Mouse (Mus musculus): ENCODE data around the gene Zmynd12.

The Zmynd12 gene

DNA sequence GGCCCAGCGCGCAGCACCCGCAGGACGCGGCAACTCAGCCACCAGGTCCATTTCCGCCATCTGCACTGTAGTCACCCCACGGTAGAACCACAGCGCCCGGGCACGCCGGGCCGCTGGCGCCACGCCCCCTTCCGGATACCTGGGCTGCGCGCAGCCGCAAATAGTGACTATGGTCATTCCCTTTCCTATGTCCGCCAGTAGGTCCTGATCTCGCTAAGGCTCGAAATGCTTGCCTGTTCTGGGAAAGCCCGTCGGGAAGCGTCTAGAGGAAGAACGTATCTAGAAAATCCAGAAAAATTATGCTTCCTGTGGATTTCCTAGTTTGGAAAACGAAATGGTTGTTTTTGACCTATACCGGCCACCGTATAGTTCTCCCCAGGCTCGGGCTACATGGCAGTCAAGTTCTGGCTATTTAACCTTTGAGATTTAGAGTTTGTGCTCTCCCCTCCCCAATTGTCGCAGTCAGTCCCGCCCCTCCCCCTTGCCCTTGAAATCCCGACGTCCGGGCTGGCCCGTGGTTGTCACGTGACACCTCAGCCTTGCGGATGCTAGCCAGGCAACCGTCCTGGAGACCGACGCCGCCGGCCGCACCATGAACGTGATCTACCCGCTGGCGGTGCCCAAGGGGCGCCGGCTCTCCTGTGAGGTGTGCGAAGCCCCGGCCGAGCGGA lies at the start of gene Zmynd12, which contains the start of gene Ppcs:
TSS of gene Zmynd12 (plus strand) at position 521 of the 671 bp plus-strand sequence.
TSS of gene Ppcs (minus strand) at position 127 of the 671 bp plus-strand sequence.
- peak; percentile 93 for DNase-seq (ENCODE audit: low spot score)

DNA sequence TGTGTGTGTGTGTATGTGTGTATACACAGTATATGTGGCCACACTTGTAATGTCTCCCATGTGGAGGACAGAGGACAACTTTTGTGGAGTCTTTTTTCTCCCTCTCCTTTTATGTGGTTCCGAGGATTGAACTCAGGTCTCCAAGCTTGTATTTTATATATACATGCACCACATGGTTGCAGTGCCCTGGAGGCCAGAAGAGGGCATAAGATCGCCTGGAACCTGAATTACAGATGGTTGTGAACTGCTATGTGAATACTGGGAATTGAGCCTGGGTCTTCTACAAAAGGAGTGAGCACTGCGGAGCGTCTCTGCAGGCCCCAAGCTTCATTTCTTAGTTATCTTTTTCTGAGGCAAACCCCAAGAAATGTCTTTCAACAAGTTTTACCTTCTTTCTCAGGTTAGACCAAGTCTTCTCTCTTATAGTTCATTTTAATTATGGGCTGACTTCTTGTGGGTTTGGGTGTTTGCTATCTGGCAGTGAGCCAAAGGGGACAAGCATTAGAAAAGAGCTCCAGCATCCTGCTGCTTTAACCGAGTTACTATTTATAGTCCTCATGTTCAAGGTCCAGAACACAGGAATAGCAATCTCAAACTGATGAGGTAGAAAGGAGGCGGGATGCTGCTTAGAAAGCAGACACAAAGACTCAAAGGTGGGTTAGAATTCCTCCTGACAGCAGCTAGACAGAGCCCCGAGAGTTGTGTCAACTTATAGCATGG lies 41.0 kb upstream of the Zmynd12 start:
- no peak for DNase-seq (ENCODE audit: low spot score)

GRCm38 (mm10) chr4:119389184-119389583 lies 33.4 kb upstream of the Zmynd12 start:
- no peak for DNase-seq (ENCODE audit: low spot score)

GRCm38 (mm10) chr4:119390369-119390768 lies 32.2 kb upstream of the Zmynd12 start:
- DNase-seq (ENCODE audit: low spot score) = peak; percentile 16

DNA sequence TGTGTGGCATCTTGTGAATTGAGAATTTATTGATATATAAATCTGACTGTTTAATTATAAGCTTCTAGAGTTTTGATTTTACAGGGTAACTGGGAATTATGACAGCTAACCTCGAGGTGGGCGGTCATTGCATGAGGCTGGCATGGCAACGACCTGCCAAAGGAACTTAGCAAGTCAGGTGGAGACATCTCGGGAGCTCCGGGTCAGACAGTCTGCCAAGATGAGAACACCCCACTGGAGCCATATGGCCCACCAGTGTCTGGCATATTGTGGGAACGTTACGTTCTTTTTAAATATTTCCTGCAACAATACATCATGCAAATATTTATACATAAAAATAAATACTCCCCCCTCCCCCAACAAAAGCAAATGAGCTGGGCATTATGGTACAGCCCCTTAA lies 23.9 kb upstream of the Zmynd12 start:
- no peak for DNase-seq (ENCODE audit: low spot score)

DNA sequence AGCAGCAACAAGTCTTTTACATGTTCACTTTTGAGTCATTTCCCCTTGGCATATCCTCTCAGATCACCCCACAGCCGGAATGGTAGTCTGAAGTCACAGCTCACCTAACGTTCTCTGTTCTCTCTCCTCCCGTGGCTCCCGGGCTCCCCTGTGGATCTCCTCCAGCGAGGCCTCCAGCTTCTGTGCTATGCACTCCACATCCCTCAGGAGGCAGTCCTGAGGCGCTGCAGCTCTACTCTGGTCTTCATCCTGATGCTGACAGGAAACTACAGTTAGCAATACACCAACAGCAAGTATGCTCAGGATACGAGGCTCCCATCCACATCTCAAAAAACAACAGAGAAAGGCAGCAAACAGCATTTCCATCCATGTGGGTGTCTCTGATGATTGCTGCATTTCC lies 21.7 kb upstream of the Zmynd12 start:
- no peak for DNase-seq (ENCODE audit: low spot score)

DNA sequence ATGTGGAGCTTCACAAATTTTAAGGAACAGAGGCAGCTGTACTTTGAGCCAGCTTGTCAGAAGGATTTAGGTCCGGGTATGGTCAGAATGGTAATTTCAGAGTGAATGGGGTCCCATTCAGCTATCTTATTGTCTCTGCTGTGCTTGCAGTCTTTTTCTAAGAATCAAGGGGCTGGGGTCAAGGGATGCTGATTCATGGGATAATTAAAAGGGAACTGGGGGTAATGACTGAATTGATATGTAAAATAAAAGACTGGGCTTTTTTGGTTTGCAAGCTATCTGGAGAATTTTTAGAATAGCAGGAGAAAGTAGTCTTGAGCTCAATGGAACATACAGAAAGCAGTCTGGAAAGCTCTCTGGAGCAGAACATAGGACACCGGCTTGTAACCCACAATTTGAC lies 19.2 kb upstream of the Zmynd12 start:
- no peak for DNase-seq (ENCODE audit: low spot score)

GRCm38 (mm10) chr4:119411877-119412650 lies 10.6 kb upstream of the Zmynd12 start:
- DNase-seq (ENCODE audit: low spot score) = no peak

GRCm38 (mm10) chr4:119412791-119413190 lies 9.8 kb upstream of the Zmynd12 start:
- no peak for DNase-seq (ENCODE audit: low spot score)

DNA sequence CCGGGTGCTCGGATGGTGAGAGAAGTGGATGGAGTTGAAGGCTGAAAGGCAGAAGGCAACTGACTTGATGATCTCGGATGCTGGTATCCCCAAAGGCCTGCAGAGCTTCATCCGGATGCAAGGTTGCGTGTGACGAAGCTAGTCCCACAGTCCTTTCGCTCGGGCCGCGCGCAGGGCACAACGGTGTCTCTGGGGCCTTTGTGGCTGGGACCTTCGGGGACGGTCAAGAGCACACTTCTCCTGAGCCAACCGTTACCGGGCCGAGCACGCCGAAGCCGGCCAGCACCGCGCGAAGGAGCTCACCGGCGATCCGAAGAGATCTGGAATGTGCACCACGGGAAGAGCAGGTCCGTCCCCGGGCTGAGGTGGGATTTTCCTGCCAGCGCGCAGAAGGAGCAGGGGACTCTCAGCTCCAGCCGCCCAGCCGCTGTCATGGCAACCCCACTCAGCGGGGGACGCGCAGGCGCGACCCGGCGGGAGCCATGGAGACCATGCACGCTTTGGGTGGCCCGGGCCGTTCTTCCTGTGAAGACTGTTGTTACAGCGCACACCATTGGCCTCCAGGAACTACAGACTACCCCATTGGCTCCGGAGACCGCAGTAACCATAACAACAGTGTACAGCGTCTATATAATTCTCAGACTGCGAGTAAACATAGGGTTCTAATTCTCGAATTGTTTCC lies 7.4 kb upstream of the Zmynd12 start, which contains the start of gene Ccdc30:
TSS of gene Ccdc30 (minus strand) at position 450 of the 682 bp plus-strand sequence.
- DNase-seq (ENCODE audit: low spot score) = peak; percentile 98

GRCm38 (mm10) chr4:119417270-119417669 lies 5.3 kb upstream of the Zmynd12 start:
- no peak for DNase-seq (ENCODE audit: low spot score)

GRCm38 (mm10) chr4:119417894-119418293 lies 4.7 kb upstream of the Zmynd12 start:
- DNase-seq (ENCODE audit: low spot score) = no peak

DNA sequence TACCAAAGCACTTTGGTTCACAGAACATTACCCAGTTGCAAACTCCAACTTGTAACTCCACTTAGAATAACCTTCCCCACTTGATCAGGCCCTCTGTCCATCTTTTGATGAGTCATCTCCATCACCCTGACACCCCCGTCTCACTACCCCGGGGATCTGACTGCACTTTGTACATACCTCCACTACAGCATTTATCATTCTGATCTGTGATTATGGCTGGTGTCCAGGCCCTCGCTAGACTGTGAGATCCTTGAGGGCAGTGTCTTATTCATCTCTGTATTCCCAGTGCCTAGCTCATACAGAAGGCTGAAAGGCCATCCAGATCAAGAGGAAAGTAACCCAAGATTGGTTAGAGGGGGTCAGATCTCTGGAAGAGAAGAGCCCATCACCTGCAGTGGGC lies 1.4 kb upstream of the Zmynd12 start:
- no peak for DNase-seq (ENCODE audit: low spot score)

- DNase-seq (ENCODE audit: low spot score) = no peak
Observed at GRCm38 (mm10) chr4:119421921-119422293, 707 bp upstream of the Zmynd12 start.

- DNase-seq (ENCODE audit: low spot score) = no peak
Observed at GRCm38 (mm10) chr4:119425077-119425476, 2.5 kb downstream of the Zmynd12 start.

GRCm38 (mm10) chr4:119425601-119426000 lies 3.0 kb downstream of the Zmynd12 start:
- DNase-seq (ENCODE audit: low spot score) = no peak

DNA sequence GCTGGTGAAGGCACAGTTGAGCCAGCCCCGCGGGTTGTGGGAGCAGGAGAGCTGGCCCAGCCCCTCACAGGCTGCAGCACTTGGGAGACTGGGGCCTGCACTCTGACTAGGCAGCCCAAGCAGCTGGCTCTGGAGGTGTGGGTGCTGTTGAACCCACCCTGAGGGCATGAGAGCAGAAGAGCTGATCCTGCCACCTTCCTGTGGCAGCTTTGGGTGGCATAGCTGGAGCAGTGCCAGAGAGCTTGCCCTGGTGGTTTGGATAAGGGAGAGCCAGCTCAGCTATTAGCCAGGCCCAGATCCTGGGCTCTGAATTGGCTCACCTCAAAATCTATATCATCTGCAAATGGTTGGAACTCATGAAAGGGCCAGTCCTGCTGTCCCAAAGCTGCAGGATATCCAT lies 5.1 kb downstream of the Zmynd12 start:
- DNase-seq (ENCODE audit: low spot score) = no peak

DNA sequence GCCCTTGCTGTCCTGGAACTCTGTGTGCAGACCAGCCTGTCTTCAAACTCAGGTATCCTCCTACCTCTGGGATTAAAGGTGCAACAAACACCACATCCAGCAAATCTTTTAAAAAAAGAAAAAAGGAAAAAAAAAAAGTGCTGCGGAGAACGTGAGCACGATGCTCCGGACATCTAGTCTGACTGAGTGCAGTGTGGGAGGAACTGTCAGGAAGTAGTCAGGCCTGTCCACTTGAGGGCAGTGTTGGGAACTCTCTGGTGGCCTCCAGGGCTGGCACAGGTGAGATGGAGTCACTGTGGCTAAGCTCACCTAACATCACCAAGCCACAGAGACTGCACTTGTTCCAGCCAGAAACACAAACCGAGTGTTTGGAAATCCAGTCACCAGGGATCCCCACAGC lies 8.1 kb downstream of the Zmynd12 start:
- DNase-seq (ENCODE audit: low spot score) = peak; percentile 63

DNA sequence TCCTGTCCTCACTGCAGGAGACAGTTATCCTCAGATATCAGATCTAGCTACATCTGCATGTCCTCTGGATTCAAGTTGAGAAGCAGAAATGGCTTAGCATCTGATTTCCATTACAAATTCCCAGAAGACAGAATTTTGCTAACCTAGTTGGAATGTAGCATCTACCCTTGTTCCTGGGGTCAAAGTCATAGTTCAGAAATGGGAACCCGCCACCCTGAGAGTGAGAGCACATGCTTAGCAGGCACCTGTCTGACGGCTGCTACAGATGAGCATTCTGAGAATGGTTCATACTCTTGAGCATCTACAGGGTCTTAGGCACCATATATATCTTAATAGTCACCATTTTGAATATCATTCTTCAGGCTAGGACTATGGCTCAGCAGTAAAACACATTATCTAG lies 15.3 kb downstream of the Zmynd12 start:
- DNase-seq (ENCODE audit: low spot score) = no peak

- DNase-seq (ENCODE audit: low spot score) = no peak
Observed at GRCm38 (mm10) chr4:119441836-119442235, 19.2 kb downstream of the Zmynd12 start.

DNA sequence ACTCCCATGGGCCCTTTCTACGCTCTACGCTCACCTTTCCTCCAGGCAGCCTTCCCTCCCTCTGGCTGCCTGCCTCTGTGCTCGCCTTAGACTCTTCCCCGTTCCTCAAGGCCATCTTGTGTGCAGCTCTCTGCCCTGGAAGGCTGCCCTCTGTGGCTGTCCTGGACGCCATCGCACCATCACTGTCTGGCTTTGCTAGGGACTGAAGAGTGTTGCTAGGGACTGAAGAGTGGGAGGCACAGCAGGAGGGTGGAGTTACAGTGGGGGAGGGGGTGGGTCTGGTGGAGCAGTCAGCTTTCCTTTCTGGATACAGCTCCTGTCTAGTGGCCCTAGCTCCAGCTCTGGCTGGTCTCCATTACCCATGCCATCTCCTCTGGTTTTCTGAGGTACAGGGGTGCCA lies 19.9 kb downstream of the Zmynd12 start:
- DNase-seq (ENCODE audit: low spot score) = no peak

- DNase-seq (ENCODE audit: low spot score) = no peak
Observed at GRCm38 (mm10) chr4:119447261-119447660, 24.6 kb downstream of the Zmynd12 start.
